Mouse (Mus musculus) testis, adult 2 months (tissue): Measurements from ENCODE around the gene Asap3. TPM values are rescaled to one million over a fixed set of nuclear protein-coding genes. Genes with fewer than 3 reads are reported as not detected.

Experiments used
- H3K27ac ChIP-seq: fragments of 200-500 bp; 2 replicates; pipeline ENCODE4 v1.5.1; 2012; ENCODE audit warnings: low read depth, low read length; ENCODE audit not compliant: control insufficient read depth, insufficient read depth
- H3K27me3 ChIP-seq: fragments of 200-500 bp; 2 replicates; pipeline ENCODE4 v1.6.1; 2012; ENCODE audit warnings: mild to moderate bottlenecking, low read length, moderate library complexity; ENCODE audit not compliant: control insufficient read depth, insufficient read depth
- H3K36me3 ChIP-seq: fragments of 200-500 bp; 2 replicates; pipeline ENCODE4 v1.6.1; 2012; ENCODE audit warnings: mild to moderate bottlenecking, low read length; ENCODE audit not compliant: control insufficient read depth, insufficient read depth
- H3K4me1 ChIP-seq: fragments of 200-500 bp; 2 replicates; pipeline ENCODE4 v1.6.1; 2012; ENCODE audit warnings: low read length; ENCODE audit not compliant: control insufficient read depth, insufficient read depth
- H3K4me3 ChIP-seq: fragments of 200-500 bp; 2 replicates; pipeline ENCODE4 v1.5.1; 2012; ENCODE audit warnings: low read depth, mild to moderate bottlenecking, low read length, moderate library complexity, mixed read lengths; ENCODE audit not compliant: control insufficient read depth
- CTCF ChIP-seq: fragments of 200-500 bp; IDR thresholded peaks from 2 replicates; pipeline ENCODE4 v1.5.1; 2012; ENCODE audit warnings: low read depth, mild to moderate bottlenecking, inconsistent platforms, low read length, moderate library complexity; ENCODE audit not compliant: control insufficient read depth, insufficient read depth, insufficient replicate concordance
- POLR2A ChIP-seq: fragments of 200-500 bp; IDR thresholded peaks from 2 replicates; pipeline ENCODE4 v1.6.1; 2012; ENCODE audit warnings: low read depth, mild to moderate bottlenecking, inconsistent platforms, low read length, moderate library complexity; ENCODE audit not compliant: control insufficient read depth
- polyA plus RNA-seq: library from polyadenylated mRNA; depleted of rRNA; stranded (reverse); fragments of >200 nt; gene quantifications from 2 replicates; pipeline ENCODE4 v1.2.3, GENCODE M21; 2012

Asap3 gene
- polyA plus RNA-seq, 1 experiment: 4.1 TPM

DNA sequence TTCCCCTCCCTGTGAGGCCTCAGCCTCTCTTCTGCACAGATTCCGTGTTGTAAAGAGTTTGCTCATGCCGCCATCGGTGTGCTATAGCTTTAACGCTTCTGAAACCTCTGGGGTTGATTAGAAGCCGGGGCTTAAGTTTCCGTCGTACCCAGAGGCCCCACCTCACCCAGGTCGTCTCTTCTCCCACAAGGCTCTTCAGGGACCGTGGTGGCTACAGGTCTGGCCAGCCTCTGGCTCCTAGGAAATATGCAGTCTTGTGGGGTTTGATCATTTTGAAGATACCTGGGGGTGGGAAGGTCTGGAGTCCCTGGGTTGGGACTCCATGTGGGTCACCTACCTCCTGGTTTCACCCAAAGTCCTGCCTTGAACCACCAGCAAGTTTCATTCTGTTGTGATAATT, 10.5 kb upstream of the Asap3 start:
- H3K27me3 ChIP-seq: no peaks in the 10 kb centered on the region
- no peak overlapping the region for H3K27ac ChIP-seq
- TF ChIP-seq CTCF (no peak), POLR2A (no peak)
- H3K4me1 ChIP-seq: no peaks in the 10 kb centered on the region
- no peak overlapping the region for H3K4me3 ChIP-seq
- H3K36me3 ChIP-seq: no peaks in the 10 kb centered on the region

DNA sequence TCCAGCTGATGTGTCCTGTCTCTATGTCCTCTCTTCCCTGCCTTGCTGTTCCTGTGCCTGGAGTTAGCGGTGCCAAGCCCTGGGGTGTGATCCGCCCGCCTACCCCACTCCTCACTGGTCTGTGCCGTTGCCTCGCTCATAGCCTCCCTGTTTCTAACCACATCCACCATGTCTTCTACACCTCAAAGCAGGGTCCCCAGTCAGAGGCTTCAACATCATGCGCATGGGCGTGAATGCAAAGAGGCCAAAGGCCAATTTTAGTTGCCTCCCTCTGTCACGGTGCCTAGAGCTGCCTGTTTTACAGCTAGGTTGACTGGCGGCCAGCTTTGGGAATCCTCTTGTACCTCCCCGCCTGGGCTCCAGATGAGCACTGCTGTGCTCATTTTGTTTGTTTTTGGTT, 10.0 kb upstream of the Asap3 start:
- H3K4me3 ChIP-seq: no peak overlapping the region
- TF ChIP-seq POLR2A (no peak), CTCF (no peak)
- no peaks in the 10 kb centered on the region for H3K4me1 ChIP-seq
- H3K27me3 ChIP-seq: no peaks in the 10 kb centered on the region
- H3K27ac ChIP-seq: no peak overlapping the region
- no peaks in the 10 kb centered on the region for H3K36me3 ChIP-seq

DNA sequence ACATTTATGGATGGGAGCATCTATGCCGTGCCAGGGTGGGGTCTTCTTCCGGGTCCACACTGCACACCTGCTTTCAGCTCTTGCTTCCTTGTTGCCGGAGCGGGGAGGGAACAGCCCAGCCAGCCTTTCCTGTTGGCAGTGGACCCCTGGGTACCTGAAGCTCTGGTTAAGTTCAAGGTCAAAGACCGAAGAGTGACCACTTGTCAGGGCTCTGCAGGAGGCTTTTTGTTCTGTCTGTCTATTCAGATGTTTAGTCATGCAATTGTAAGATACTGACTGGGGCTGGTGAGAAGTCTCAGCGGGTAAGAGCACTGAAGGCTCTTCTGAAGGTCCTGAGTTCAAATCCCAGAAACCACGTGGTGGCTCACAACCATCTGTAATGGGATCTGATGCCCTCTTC, 7.3 kb upstream of the Asap3 start:
- Histone ChIP-seq H3K27me3 (no peaks in the 10 kb centered on the region), H3K27ac (no peak overlapping the region), H3K36me3 (no peaks in the 10 kb centered on the region), H3K4me3 (no peak overlapping the region), H3K4me1 (no peaks in the 10 kb centered on the region)
- no peak for TF ChIP-seq CTCF
- no peak for TF ChIP-seq POLR2A

DNA sequence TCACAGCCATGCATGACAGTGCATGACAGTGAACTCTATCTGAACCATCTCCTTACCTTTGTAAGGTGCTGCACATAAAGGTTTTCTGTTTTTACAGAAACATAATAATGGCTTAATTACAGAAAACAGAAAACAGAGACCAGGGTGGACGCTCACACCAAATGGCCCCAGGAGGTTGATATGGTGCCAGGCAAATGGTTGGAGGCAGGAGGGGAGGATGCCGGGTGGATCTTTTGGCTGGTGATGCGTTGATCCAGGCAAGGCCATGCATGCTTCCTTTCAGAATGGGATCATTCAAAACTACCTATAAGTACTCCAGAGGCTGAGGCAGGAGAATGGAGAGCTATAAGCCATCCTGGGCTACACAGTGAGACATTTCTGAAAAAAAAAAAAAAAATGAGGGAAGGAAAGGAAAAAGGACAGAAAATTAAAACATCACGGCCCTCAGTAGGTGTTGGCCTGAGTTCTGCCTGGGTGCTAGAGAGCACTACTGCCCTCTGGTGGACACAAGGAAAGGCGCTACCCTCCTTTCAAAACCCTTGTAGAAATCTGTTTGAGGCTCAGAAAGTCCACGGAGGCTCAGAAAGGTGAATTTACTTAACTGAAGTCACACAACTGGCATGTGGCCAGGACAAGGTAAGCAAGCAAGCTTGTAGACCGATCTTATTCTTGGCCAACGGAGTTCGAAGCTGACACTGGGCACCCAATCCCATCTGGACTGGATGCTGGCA, 6.4 kb upstream of the Asap3 start:
- no peak overlapping the region for H3K4me3 ChIP-seq
- no peaks in the 10 kb centered on the region for H3K4me1 ChIP-seq
- no peaks in the 10 kb centered on the region for H3K36me3 ChIP-seq
- H3K27ac ChIP-seq: no peak overlapping the region
- peak; percentile 79; the same call in 1 of the 2 replicates for TF ChIP-seq CTCF
- TF ChIP-seq POLR2A: no peak
- H3K27me3 ChIP-seq: no peaks in the 10 kb centered on the region

DNA sequence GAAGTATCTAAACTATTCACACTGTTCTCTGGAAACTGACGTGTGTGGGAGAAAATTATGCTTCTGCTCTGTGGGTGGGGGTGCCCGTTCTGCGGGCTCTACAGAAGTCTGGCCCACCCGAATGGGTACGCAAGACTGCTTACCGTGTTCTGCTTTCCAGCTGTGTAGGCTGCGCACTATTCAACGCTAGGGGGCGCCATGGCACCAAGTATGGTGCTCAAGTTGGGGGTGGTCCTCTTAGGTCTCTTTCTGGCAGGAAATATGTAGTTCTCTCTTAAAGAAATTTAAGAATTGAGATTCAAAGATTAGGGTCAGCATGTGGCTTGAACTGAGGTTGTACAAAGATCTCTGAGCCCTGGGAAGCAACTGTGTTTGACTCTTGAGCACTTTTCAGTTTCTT, 3.7 kb upstream of the Asap3 start:
- no peak for TF ChIP-seq POLR2A
- peak; percentile 90 for TF ChIP-seq CTCF
- no peaks in the 10 kb centered on the region for H3K36me3 ChIP-seq
- H3K4me1 ChIP-seq: no peaks in the 10 kb centered on the region; the same call in 1 of the 2 replicates
- H3K27ac ChIP-seq: no peak overlapping the region
- H3K4me3 ChIP-seq: no peak overlapping the region
- no peaks in the 10 kb centered on the region for H3K27me3 ChIP-seq

DNA sequence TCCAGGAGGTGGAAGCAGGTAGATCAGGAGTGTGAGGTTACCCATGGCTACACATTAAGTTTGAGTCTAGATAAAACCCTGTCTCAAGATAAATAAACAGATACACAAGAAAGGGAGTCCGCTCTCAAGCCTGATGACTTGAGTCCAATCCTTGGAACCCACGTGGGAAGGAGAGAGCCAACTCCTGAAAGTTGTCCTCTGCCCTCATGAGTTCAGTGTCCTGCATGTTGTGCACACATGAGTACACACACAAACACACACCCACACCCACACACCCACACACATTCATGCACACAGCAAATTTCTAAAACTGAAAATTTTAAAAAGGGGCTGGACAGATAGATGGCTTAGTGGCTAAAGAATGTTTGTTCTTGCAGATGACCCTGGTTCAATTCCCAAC, 1.4 kb upstream of the Asap3 start:
- no peaks in the 10 kb centered on the region for H3K36me3 ChIP-seq
- H3K27me3 ChIP-seq: no peaks in the 10 kb centered on the region
- H3K4me3 ChIP-seq: no peak overlapping the region
- H3K4me1 ChIP-seq: no peaks in the 10 kb centered on the region; the same call in 1 of the 2 replicates
- no peak overlapping the region for H3K27ac ChIP-seq
- no peak for TF ChIP-seq CTCF
- TF ChIP-seq POLR2A: no peak

DNA sequence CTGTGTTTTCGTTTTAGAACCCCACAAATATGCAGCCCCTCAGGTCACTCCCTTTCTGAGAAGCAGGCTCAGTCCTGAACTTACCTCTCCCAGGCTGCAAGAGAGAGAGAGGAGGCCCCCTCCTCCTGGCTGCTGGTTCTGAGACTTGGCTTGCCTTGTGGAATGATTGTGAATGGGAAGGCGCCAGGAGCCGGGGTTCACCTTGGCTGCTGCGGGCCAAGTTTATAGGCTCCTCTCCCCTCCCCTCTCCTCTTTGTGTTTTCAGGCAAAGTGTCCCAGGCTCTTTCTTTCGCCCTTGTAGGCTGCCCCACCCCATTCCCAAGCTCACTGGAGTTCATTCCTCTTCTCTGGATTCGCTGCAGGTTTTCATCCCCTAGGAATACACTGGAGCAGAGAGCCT, 778 bp downstream of the Asap3 start:
- H3K4me3 ChIP-seq: peak overlapping the region; percentile 92
- TF ChIP-seq POLR2A (no peak), CTCF (no peak)
- no peaks in the 10 kb centered on the region; the same call in 1 of the 2 replicates for H3K4me1 ChIP-seq
- H3K27ac ChIP-seq: no peak overlapping the region
- no peaks in the 10 kb centered on the region for H3K27me3 ChIP-seq
- no peaks in the 10 kb centered on the region for H3K36me3 ChIP-seq
